11 mouse cellular contexts compared by ENCODE assay signal in the genomic region with DNA sequence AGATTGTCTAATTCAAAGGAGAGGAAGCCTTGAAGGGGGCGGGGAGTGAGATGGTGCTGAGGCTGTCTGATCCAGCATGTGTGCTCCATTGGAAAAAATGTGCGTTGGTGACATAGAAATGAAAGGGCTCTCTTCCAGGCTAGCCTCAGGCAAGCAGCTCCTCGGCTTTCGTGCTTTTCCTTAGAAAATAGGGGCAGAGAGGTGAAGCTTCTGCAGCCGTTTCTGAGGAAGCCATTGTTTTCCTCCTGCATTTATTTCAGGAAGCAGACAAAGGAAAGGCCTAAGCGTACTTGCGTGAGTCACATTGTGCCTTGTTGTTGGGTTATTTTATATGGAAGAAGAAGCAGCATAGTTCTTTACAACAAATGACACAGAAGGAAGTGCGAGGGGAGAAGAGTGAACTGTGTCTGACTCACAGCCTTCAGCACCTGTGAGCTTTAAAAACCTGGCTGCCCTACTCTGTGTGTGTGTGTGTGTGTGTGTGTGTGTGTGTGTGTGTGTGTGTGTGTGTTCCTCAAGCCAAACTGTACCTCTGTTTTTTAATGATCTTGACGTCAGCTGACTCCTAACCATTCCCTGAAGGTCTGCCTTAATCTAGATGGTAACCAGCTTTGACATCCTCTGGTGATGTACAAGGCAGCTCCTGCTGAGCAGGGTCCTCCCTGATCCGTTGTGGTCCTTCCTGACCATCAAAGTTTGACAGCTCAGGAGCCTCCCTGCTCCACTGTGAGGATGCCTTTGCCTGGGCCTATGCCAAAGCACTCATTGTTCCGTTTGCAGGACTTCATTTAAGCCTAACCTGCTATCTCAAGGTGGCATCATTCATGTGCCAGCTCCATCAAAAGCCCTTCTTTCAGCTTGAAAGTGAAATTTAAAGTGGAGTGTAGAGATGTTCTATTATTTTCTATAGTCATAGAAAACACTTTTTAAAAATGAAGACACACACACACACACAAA.
DNase-seq lines count a peak whose midpoint lies in the region; ATAC-seq and TF ChIP-seq lines count a peak whose summit lies in the region.
"Had no signal": no experiment of that assay in that cellular context is flagged by ENCODE, and none has a peak within 500 bp of the region (broad histone marks: within the 10 kb centered on the region; RNA-seq: fewer than 3 reads in every experiment).

No protein-coding gene starts in this region.

- no peak overlapping the region for H3K4me2 ChIP-seq in forebrain, embryonic 15.5 days (replicated peaks)
- peak overlapping the region; percentile 20; the same call in 1 of the 2 replicates for H3K4me2 ChIP-seq in midbrain, embryonic 13.5 days (replicated peaks)
- no peak overlapping the region for H3K4me2 ChIP-seq in intestine, postnatal 0 days (replicated peaks; ENCODE audit: low read depth)
- H3K4me2 ChIP-seq: heart, embryonic 12.5 days had no signal

- no peak overlapping the region for H3K4me3 ChIP-seq in layer of hippocampus, adult 2 months
- H3K4me3 ChIP-seq in forebrain, embryonic 15.5 days: no peak overlapping the region
- H3K4me3 ChIP-seq in midbrain, embryonic 13.5 days (replicated peaks): no peak overlapping the region
- no peak overlapping the region for H3K4me3 ChIP-seq in intestine, postnatal 0 days (ENCODE audit: low read depth, low read length)
- H3K4me3 ChIP-seq: heart, embryonic 12.5 days had no signal

- H3K36me3 ChIP-seq in forebrain, embryonic 15.5 days: no peaks in the 10 kb centered on the region
- H3K36me3 ChIP-seq in midbrain, embryonic 13.5 days: peaks cover 4% of the 10 kb centered on the region; the same call in 1 of the 2 replicates
- no peaks in the 10 kb centered on the region for H3K36me3 ChIP-seq in intestine, postnatal 0 days (ENCODE audit: control insufficient read depth, insufficient read depth)
- H3K36me3 ChIP-seq: heart, embryonic 12.5 days had no signal

- no peak for TF ChIP-seq CTCF in layer of hippocampus, adult 2 months (conservative IDR thresholded peaks at IDR 0.05)
- no peak for TF ChIP-seq CTCF in intestine, postnatal 0 days (IDR thresholded peaks at IDR 0.05; ENCODE audit: low read depth)

- H3K27me3 ChIP-seq in forebrain, embryonic 15.5 days: no peaks in the 10 kb centered on the region
- no peaks in the 10 kb centered on the region for H3K27me3 ChIP-seq in midbrain, embryonic 13.5 days
- H3K27me3 ChIP-seq in intestine, postnatal 0 days (replicated peaks; ENCODE audit: control insufficient read depth, insufficient read depth, low read length): no peaks in the 10 kb centered on the region
- H3K27me3 ChIP-seq: CH12.LX; heart, embryonic 12.5 days had no signal

- no peak for DNase-seq in layer of hippocampus, adult 2 months (ENCODE audit: low spot score in 2 of 2)
- DNase-seq in layer of hippocampus, adult 11-12 months (ENCODE audit: low spot score): no peak
- DNase-seq in cerebellum, postnatal 14 days: peak; percentile 48 to 50
- no peak for DNase-seq in urinary bladder, postnatal 14 days (ENCODE audit: low spot score)
- no peak for DNase-seq in adrenal gland, postnatal 36 days

- H3K27ac ChIP-seq in layer of hippocampus, adult 2 months: peak overlapping the region; percentile 70
- peak overlapping the region; percentile 75 for H3K27ac ChIP-seq in forebrain, embryonic 15.5 days (replicated peaks)
- peak overlapping the region; percentile 86 for H3K27ac ChIP-seq in midbrain, embryonic 13.5 days
- H3K27ac ChIP-seq in intestine, postnatal 0 days (ENCODE audit: low read depth, low read length): no peak overlapping the region
- H3K27ac ChIP-seq: liver, embryonic 14.5 days had no signal

- H3K9me3 ChIP-seq in forebrain, embryonic 15.5 days: no peaks in the 10 kb centered on the region
- no peaks in the 10 kb centered on the region; the same call in 1 of the 2 replicates for H3K9me3 ChIP-seq in midbrain, embryonic 13.5 days
- H3K9me3 ChIP-seq in intestine, postnatal 0 days (ENCODE audit: control insufficient read depth): no peaks in the 10 kb centered on the region

- H3K9ac ChIP-seq in forebrain, embryonic 15.5 days (replicated peaks): no peak overlapping the region
- H3K9ac ChIP-seq in midbrain, embryonic 13.5 days (replicated peaks): peak overlapping the region; percentile 44; the same call in 1 of the 2 replicates
- no peak overlapping the region for H3K9ac ChIP-seq in intestine, postnatal 0 days (ENCODE audit: low read depth, low read length)
- H3K9ac ChIP-seq: heart, embryonic 12.5 days; liver, embryonic 14.5 days had no signal

- ATAC-seq in forebrain, embryonic 15.5 days (replicated peaks): 0 out of 2 replicates have a peak, but pooled peaks have one; percentile 39
- ATAC-seq in midbrain, embryonic 13.5 days: peak; percentile 66
- no peak for ATAC-seq in intestine, postnatal 0 days

- WGBS in forebrain, embryonic 15.5 days: 15% methylated on average over 11 of the region's 11 CpGs
- 25% methylated on average over 11 of the region's 11 CpGs for WGBS in midbrain, embryonic 13.5 days
- 63% methylated on average over 11 of the region's 11 CpGs for WGBS in intestine, postnatal 0 days

- H3K4me1 ChIP-seq in forebrain, embryonic 15.5 days: peaks cover 17% of the 10 kb centered on the region
- H3K4me1 ChIP-seq in midbrain, embryonic 13.5 days (replicated peaks): peaks cover 38% of the 10 kb centered on the region
- no peaks in the 10 kb centered on the region for H3K4me1 ChIP-seq in intestine, postnatal 0 days (replicated peaks; ENCODE audit: control insufficient read depth, insufficient read depth, low read length)
- H3K4me1 ChIP-seq: heart, embryonic 12.5 days had no signal

Comparison
In these comparisons a context has a peak if more than half of its experiments do, and no peak if none do; other contexts are left out.
1. DNase-seq: peak in cerebellum, postnatal 14 days (2 of 2); none in layer of hippocampus, adult 2 months (0 of 2), layer of hippocampus, adult 11-12 months (single experiment), urinary bladder, postnatal 14 days (single experiment) and adrenal gland, postnatal 36 days (0 of 2).